Mouse (Mus musculus) heart, postnatal 10 days (tissue): ENCODE results near the gene Dennd1a. TPM values are rescaled to one million over a fixed set of nuclear protein-coding genes. Genes with fewer than 3 reads are reported as not detected.
A peak's percentile ranks its signal among the peaks of the same experiment; 100 is the strongest.

ENCODE experiments used
- DNase-seq, 2 experiments: peaks; one replicate each; pipeline ENCODE4 v3.0.0; 2021
- intact Hi-C: fragments of 180-260 bp; cut with DNase I; formaldehyde crosslinking; loops from one replicate; pipeline ENCODE4 v1.15.1; 2025
- total RNA-seq, 2 experiments: library from RNA; stranded (reverse); gene quantifications; 2 replicates each; pipeline ENCODE4 v1.2.3; 2021

Gene Dennd1a
- total RNA-seq, 2 experiments from 2014 or later, result 27.3 to 29.0 TPM

DNA sequence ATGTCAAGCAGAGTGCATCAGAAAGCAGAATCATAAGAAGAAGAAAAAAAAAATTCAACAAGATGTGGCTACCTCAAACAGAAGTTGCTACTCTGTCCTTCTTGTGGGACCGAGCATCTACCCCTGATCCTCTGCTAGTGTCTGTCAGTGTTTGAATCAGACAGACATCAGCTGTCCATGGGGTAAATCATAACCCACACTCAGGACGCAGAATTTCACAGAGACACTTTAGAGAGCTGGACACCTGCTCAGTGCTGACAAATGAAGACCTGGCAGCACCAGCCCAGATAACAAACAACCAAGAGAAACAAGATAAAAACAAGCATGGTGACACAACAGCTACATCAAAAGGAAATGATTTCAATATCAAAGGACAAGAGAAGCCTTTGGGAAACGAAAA is 222.9 kb downstream of the Dennd1a start:
- intact Hi-C loops, result no loop called here
- DNase-seq, result no peak

DNA sequence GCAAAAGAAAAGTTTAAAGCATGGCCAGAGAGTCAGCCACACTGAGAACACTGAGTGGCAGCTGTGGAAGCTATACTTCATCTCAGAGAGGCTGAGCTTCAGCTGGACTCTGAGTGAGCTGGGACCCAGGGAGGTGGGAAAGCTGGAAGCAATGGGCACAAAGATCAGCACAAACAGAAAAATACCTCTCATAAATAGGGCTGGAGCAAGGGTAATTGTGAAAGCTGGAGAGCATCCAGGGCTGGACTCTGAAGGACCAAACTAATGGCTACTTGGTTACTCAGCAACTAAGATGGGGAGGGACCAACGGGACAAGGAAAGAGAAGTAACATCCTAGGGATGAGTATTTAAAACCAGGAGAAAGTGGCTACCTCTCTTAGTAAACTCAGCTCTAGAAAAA is 225.0 kb downstream of the Dennd1a start:
- DNase-seq, result no peak
- intact Hi-C loops, result no loop called here

DNA sequence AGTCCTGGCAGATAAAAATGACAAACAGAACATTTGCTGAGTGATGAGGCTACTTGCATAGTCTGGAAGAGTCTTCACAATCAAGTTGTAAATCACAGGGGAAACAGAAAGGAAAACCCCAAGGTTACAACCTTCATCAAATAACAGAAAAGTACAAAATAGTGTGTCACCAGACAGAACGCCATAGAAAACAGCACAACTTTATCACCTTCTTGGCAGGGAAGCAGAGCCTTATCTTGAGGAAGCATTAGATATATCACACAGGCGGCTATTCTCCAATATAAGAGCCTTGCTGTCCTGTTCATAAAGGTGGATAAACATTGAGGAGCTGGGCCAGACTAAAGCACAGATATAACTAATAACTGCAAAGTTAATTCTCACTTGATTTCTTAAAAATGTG is 225.7 kb downstream of the Dennd1a start:
- no peak for DNase-seq
- intact Hi-C loops, result no loop called here

DNA sequence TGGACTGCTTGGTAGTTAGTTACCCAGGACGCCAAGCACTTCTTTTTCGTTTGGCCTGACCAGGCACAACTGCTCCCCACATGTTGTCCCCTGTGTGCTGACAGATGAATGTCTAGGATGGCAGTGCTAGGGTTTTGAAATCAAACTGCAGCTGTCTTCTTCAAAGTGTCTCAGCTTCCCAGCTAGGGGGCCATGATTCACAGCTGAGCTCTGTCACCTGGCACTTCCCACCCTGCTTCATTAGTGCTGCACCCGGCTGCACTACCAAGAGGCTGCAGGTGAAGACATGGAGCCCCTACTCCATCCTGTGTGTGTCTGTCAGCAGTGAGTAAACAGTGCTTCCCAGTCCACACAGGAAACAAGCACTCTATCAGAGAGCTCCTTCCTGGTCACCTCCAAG is 234.8 kb downstream of the Dennd1a start:
- no peak for DNase-seq
- intact Hi-C loops, result no loop called here

DNA sequence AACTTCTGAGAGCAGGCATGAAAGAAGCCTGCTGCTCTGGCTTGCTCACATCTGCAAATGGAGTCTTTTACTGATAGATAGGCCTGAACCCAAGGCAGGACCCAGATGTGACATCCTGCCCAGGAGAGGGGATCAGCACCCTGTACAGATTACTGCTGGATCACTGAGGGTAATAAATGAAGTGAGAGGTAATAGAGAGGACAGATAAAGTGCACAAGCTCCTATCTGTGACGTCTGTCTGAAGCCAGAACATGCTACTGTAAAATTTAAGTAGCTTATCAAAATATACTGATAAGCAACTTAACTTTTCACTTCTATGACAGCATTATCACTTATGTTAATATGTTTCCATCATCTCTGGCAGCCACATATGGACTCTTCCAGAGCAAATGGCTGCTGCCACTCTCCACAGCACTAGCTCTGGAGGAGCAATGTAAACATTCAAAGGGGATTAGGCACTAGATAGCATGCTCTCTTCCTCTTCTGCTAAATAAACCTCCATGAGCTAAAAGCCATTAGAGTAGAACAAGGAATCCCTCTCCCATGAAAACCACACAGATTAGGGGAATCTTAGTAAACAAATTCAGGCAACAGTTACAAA is 235.6 kb downstream of the Dennd1a start:
- intact Hi-C loops, result no loop called here

DNA sequence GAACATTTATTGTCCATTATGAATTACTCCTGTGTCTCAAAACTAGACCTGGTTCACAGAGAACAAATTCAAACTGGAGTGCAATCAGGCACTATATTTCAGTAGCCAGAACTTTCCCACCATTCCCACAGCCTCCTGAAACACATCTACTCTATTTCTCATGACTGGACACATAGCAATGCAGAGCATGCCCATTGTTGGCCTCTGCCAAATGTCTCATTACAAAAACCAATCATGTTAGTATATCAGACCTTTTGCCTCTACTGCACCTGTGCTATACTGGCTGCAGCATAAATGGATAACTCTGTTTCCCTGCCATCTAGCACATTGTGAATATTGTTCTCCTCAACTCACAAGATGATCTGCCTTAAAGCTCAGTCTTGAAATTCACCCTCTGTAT is 238.2 kb downstream of the Dennd1a start:
- intact Hi-C loops, result no loop called here
- no peak for DNase-seq

More for the DNA sequence above, 235.6 kb downstream of the Dennd1a start:
- no peak for DNase-seq

DNA sequence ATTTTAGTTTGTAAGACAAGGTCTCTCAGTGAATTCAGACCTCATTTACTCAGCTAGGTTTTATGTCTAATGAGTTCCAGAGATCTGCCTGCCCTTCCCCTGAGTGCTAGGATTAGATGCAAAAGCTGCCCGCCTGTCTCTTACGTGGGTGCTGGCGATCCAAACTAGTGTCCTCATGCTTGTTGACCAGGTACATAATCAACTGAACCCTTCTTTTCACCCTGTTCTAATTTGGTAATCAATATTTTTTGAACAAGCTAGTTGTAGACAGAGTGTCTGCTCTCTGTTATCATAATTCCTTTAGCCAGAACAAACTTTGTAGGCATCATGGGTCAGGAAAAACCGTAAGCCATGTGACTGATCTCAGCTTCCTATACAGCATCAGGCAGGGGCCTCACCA is 241.9 kb downstream of the Dennd1a start:
- intact Hi-C loops, result no loop called here
- no peak for DNase-seq

DNA sequence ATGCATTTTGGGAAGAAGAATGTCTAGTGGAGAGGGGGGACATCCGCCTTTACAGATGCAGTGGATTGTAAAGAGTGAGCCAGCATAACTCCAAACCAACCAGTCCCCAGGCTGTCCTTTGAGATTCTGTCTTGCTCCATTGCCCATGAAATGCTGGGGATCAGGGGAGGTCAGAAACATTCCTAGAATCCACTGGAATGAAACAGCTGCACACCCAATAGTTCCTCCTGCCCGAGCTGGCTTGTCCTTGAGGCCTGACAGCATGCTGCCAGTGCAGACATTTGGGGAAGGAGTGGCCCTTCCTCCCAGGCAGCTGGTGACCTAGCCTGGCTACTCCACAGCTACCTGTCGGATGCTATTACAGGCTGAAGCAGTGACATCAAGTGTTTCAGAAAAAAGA is 246.3 kb downstream of the Dennd1a start:
- no peak for DNase-seq
- intact Hi-C loops, result no loop called here

DNA sequence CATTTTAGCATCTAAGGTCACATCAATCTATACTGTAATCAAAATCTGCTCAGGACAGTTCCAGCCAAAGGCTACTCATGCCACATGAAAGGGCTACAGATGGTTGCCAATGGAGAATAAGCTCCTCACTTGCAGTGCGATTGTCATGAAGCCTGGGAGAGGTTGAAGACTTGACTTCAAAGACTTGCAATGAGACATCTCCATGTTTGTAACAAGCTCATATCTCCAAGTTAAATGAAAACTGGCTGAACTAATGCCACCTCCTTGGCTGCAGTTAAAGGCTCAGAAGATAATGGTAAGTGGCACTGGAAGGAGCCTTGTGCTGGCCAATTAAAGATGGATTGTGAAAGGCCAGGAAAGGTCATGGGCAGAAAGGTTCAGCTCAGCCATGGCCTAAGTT is 247.6 kb downstream of the Dennd1a start:
- DNase-seq, result no peak
- intact Hi-C loops, result no loop called here

DNA sequence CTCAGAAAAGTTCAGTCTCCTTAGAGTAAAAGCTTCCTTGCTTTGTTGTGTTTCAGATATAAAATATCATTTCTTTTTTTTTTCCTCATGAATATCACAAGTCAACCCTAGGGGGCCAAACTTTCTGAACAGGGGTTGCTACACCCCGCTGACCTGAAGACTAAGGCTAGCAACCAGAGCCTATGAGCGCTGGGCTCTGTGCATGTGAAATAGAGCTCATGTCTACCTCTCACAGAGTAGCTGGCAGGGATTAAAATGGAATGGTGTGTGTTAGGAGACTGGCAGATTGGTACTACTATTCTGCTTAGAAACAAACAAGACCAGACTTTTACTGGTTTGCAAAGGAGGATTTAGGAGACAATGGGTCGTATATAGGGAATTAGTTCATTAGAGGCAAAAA is 258.9 kb downstream of the Dennd1a start:
- intact Hi-C loops, result no loop called here
- no peak for DNase-seq

DNA sequence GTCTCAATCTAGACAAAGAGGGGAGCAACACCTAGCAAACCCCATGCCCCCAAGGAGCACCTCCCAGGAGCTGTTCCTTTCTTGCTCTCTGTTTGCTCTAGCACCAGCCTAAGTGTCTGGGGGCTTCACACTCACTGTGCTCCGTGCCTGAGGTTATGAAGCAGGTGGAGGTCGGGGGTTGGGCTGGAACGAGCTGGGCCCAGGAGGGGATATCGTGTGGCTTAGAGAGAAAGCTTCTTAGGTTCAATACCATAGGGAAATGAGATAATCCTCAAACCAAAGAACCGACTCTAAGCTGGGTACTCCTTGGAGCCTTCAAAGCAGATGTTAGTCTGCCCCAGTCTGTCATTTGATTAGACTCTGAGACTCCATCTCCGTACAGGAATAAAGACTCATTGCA is 261.6 kb downstream of the Dennd1a start:
- intact Hi-C loops, result no loop called here
- DNase-seq, result no peak

DNA sequence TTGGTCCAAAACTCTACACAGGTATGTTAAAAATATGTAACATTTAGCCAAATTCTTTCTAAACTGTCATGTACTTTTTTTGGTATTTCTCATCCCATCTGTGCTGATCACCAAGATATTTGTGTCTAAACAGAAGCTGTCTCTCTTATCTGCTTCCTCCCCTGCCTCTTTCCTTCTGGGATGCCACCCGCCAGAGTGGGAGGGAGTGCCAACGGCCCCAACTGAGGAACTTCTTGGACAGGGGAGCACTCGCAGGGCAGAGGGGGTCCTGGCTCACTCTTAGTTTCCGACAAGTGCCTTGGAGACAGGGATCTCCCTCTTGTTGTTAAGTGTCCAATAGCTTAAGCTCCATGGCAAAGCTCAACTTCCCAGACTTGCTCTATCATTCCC is 263.5 kb downstream of the Dennd1a start:
- DNase-seq, result no peak
- intact Hi-C loops, result no loop called here

DNA sequence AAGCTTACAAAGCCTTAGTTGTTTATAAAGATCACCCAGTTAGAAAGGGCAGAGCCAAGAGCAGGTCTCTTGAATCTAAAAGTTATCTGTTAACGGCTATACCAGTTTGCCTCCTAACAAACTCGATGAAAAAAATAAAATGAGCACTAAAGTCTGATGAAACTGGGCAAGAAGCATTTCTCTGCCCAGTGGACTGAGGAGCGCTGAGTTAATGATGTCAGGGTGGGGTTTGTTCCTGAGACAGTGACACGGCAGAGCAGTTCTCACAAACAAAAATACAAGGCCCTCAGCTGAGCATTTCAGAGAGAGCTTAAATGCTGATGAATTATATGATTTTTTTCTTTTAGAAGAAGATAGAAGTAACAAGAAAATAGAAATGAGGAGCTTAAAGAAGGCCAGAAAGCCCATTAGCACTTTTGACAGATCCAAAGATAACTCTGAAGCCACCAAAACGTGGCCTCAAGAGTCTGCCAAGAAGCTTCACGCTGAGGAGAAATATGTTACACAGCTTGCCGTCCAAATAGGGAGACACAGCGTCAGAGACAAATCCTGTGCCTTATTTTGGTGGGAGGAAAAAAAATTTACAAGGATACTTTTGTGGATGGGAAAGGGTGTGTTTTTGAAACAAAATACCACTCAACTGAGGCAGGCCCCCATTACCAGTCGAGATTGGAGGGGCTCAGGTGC is 264.0 kb downstream of the Dennd1a start:
- DNase-seq, result no peak

DNA sequence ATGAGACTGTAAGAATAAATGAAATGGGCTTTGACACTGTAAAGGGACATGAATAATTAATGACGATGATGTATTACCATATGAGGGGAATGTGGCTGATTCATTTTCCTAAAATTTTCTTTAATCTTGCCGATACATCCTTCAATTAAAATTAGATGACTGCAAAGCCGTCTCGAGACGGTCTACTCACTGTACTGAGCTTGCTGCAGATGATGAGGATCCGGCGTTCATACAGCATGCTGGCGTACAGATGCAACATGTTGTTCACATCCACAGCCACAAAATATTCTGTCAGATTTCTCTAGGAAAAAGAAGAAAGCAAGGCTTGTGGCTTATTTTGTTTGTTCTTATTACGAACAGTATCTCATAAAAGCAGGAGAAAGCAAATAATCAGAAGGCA is 266.0 kb downstream of the Dennd1a start:
- DNase-seq, result no peak
- intact Hi-C loops, result no loop called here

More for the DNA sequence above, 264.0 kb downstream of the Dennd1a start:
- intact Hi-C loops, result no loop called here

DNA sequence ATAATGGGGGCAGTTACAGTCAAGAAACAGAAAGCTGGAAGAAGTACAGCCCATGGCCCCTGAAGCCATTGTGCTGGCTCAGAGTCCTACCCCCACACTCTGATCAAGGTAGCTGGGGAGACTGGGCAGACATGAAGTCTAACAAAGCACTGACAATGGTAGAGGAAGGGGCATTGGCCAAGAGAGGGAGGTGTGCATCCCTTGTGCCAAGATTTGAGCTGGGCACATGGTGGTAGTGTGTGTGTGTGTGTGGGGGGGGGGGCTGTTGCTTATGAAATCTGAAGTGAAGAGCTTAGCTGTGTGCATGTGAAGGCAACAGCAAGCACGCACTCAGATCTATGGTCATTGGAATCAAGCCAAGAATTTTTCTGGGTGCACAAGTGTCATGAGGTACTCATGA is 272.5 kb downstream of the Dennd1a start:
- no peak for DNase-seq
- intact Hi-C loops, result no loop called here

DNA sequence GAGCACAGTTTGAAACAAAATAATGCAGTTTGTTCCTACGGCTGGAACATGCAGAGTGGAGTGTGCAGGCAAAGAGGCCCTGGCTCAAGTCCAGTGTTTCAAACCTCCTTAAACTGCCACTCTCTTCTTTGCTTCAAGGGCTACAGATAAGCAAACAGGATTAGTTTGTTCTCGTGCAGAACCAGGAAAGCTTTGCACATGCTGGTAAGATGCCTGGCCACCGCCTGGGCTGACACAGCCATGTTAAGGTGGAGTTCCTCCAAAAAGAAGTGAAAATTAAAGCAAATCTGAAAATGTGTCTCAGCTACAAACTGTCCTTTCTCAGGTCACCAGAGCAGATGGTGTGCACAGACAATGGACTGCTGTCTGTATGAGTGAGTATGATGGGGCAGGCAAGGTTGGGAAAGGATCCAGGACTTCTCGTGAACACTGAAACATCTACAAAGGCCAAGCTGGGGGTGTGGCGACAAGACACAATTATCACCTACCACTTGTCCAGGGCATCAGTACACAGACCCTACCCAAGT is 273.3 kb downstream of the Dennd1a start:
- intact Hi-C loops, result no loop called here
- peak; percentile 44 to 45 for DNase-seq

DNA sequence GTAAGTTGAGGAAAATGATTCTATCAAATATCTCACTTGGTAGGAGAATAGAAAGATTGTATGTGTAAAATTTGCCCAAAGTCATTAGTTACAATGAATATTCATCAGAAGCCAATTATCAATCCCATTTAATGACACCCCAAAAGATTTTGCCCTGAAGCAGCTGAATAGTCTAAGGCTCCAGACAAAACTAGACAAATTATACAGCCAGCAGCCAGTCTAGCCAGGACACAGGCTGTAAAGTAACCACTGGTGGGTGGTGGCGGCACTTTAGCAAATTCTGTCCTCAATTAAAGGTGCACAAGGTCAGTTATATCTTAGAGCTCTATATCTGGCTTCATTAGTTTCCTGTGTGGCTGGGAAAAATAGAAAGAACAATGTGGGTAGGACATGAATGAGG is 280.0 kb downstream of the Dennd1a start:
- intact Hi-C loops, result no loop called here
- no peak for DNase-seq

DNA sequence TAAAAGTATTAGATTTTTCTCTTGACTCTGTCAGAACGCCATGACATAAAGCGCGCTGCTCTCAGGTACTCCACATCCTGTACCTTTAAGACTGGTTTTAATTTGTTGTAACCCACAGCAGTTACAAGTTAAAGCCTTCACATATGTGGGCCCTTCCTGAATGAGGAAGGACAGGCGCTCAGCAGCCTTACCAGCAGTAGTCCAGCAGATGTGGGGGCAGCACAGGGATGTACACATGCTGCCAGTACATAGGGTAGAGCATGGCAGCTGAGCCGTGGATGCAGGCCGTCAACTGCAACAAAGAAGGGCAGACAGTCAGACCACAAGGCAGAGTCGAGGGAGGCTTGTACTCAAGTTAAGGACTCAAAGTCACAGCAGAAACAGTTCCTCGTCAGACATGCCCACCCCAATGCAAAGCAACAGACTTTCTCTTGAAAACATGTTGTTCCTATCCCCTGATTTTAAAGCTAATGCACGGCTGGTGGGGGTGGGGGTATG is 284.0 kb downstream of the Dennd1a start:
- DNase-seq, result no peak
- intact Hi-C loops, result no loop called here

DNA sequence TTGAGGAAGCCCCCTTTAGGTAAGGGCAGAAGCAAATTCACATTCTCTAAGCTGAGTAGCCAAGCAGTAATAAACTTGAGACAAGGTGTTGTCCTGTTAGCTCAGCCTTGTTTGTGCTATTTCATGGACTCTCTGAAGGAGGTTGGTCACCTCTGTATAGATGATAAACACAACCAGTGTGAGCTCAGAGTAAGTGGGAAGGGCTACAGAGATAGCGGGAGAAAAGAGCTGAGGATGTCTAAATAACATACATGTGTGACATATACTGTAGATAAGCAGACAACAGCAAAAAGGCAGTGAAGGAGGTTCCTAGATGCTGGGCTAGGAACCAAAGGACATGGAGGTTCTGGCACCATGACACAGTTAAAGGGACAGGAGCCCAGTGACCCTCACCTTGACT is 286.2 kb downstream of the Dennd1a start:
- DNase-seq, result no peak
- intact Hi-C loops, result no loop called here

DNA sequence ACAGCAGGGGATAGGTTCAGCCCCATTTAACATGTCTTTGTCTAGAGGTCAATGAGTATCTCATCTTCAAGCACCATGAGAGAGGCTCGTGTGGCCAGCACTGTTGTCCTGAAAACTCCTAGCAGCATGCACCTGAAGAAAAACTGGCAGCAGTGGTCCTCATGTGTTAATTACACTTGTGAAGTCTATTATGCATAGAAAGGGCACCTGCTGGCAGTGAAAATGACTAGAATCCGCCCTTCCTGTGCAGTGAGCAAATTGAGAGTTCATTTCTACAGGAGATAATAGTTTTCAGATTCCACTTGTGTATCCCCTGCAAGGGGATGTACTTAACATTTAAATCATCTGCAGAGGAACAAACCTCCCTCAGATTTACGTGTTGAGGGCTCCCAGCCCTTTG is 289.2 kb downstream of the Dennd1a start:
- intact Hi-C loops, result no loop called here
- no peak for DNase-seq

DNA sequence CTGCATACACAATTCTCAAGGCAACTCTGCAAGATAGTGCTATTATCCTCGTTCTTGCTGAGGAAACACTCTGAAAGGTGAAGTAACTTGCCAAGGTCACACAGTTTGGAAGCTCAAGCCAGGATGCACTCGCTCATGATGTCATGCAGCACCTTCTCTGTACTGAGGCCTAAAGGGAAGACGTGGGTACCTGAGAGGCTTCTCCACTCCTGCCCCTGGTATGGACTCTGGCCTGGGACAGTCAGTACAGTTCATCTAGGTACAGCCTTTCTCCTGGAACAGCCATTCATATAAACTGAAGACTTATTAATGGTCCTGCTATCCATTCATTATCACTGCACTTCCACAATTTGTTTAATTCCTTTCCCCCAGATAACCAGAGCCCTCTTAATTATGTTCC is 298.1 kb downstream of the Dennd1a start:
- intact Hi-C loops, result no loop called here
- no peak for DNase-seq

DNA sequence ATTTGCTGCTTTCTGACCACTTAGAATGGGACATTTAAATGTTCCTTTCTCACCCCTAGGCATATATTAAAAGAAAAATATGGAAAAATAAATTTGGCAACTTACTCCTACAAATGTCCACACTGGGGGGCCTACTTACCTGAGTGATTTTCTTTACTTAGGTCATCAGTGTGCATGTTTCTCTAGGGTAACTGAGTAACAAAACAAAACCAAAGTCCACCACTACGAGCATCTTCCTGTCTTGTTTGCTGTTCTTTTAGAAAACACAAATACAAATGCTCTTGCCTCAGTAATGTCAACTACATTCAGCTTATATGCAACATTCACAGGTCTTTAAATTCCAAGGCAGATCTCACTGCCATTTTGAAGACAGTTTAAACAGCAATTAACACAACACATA is 298.9 kb downstream of the Dennd1a start:
- intact Hi-C loops, result no loop called here
- no peak for DNase-seq
